Comparison of ENCODE assay signal across 18 mouse cellular contexts in the genomic region with DNA sequence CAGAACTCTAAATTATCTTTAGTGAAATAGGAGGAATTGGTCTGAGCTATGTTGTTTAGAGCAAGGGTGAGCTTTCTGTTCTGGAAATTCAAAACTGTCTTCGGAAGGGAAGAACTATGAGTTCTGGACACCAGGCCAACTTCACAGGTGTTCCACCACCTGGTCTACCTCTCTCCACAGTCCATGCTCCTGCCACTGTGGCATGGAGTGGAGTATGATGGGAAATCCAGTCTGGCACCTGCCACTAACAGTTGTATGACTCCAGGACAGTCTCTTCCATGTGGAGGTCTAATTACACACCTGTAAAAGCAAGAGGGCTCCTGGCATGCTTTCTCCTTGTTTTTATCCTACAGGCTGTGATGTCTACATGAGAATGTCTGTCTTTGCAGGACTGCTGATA.
DNase-seq lines count a peak whose midpoint lies in the region; ATAC-seq and TF ChIP-seq lines count a peak whose summit lies in the region.
"Had no signal": no experiment of that assay in that cellular context is flagged by ENCODE, and none has a peak within 500 bp of the region (broad histone marks: within the 10 kb centered on the region; RNA-seq: fewer than 3 reads in every experiment).

No protein-coding gene starts in this region.

- H3K36me3 ChIP-seq in forebrain, postnatal 0 days (ENCODE audit: insufficient read depth) = no peaks in the 10 kb centered on the region
- H3K36me3 ChIP-seq in heart, embryonic 11.5 days (ENCODE audit: control insufficient read depth, insufficient read depth, low read length) = no peaks in the 10 kb centered on the region
- H3K36me3 ChIP-seq: embryonic facial prominence, embryonic 12.5 days; heart, embryonic 13.5 days; hindbrain, embryonic 15.5 days; kidney, embryonic 15.5 days had no signal

- no peak for TF ChIP-seq CTCF in forebrain, postnatal 0 days (IDR thresholded peaks at IDR 0.05; ENCODE audit: low read depth)

- H3K27ac ChIP-seq in forebrain, postnatal 0 days (ENCODE audit: low read depth, low read length) = no peak overlapping the region
- no peak overlapping the region for H3K27ac ChIP-seq in heart, embryonic 11.5 days (ENCODE audit: low read depth, low read length)
- H3K27ac ChIP-seq: embryonic facial prominence, embryonic 12.5 days; heart, adult 2 months; heart, embryonic 13.5 days; hindbrain, embryonic 15.5 days; kidney, embryonic 15.5 days had no signal

- no peak overlapping the region for H3K4me2 ChIP-seq in forebrain, postnatal 0 days (ENCODE audit: low read depth)
- no peak overlapping the region for H3K4me2 ChIP-seq in heart, embryonic 11.5 days
- H3K4me2 ChIP-seq: embryonic facial prominence, embryonic 12.5 days; heart, embryonic 13.5 days; hindbrain, embryonic 15.5 days; kidney, embryonic 15.5 days had no signal

- H3K4me1 ChIP-seq in forebrain, postnatal 0 days (ENCODE audit: insufficient read depth) = no peaks in the 10 kb centered on the region; the same call in 1 of the 2 replicates
- H3K4me1 ChIP-seq in heart, embryonic 11.5 days (ENCODE audit: control insufficient read depth, insufficient read depth, low read length) = no peaks in the 10 kb centered on the region
- H3K4me1 ChIP-seq: embryonic facial prominence, embryonic 12.5 days; heart, embryonic 13.5 days; hindbrain, embryonic 15.5 days had no signal

- WGBS in forebrain, postnatal 0 days = 96% methylated on average over 1 of the region's 1 CpGs
- 65% methylated on average over 1 of the region's 1 CpGs for WGBS in heart, embryonic 11.5 days (ENCODE audit: insufficient replicate concordance)

- no peak overlapping the region for H3K4me3 ChIP-seq in forebrain, postnatal 0 days (ENCODE audit: low read depth, low read length)
- no peak overlapping the region for H3K4me3 ChIP-seq in heart, embryonic 11.5 days (ENCODE audit: low read depth, low read length)
- H3K4me3 ChIP-seq: embryonic facial prominence, embryonic 12.5 days; heart, adult 2 months; heart, embryonic 13.5 days; hindbrain, embryonic 15.5 days; kidney, embryonic 15.5 days had no signal

- H3K27me3 ChIP-seq in forebrain, postnatal 0 days (ENCODE audit: insufficient read depth, low read length) = no peaks in the 10 kb centered on the region
- H3K27me3 ChIP-seq in heart, embryonic 11.5 days (ENCODE audit: control insufficient read depth, insufficient read depth, low read length) = no peaks in the 10 kb centered on the region
- H3K27me3 ChIP-seq: embryonic facial prominence, embryonic 12.5 days; heart, embryonic 13.5 days; hindbrain, embryonic 15.5 days; kidney, embryonic 15.5 days had no signal

- H3K9ac ChIP-seq in forebrain, postnatal 0 days = no peak overlapping the region
- no peak overlapping the region for H3K9ac ChIP-seq in heart, embryonic 11.5 days (ENCODE audit: low read depth, low read length)
- H3K9ac ChIP-seq: embryonic facial prominence, embryonic 12.5 days; heart, embryonic 13.5 days; hindbrain, embryonic 15.5 days; kidney, embryonic 15.5 days had no signal

- ATAC-seq in forebrain, postnatal 0 days = no peak
- no peak for ATAC-seq in heart, embryonic 11.5 days (replicated peaks; ENCODE audit: insufficient number of reproducible peaks, low FRiP score, low TSS enrichment)
- ATAC-seq: forebrain, embryonic 14.5 days; intestine, embryonic 16.5 days had no signal

- peak; percentile 84 for DNase-seq in cerebellum, adult 11-12 months
- DNase-seq in cerebellum, adult 8-10 months = peak; percentile 36
- DNase-seq in cerebellum, postnatal 14 days = peak; percentile 38 to 47
- DNase-seq in forebrain, postnatal 0 days = no peak
- DNase-seq in gastrocnemius, adult 18-20 months (ENCODE audit: low spot score) = no peak
- DNase-seq: adrenal gland, adult 8-10 months; adrenal gland, postnatal 36 days; gastrocnemius, postnatal 14 days; heart, adult 2 months; heart, postnatal 36 days; kidney, adult 2 months had no signal

- H3K9me3 ChIP-seq in forebrain, postnatal 0 days (ENCODE audit: low read length) = no peaks in the 10 kb centered on the region
- H3K9me3 ChIP-seq in heart, embryonic 11.5 days (replicated peaks; ENCODE audit: control insufficient read depth, low read length) = no peaks in the 10 kb centered on the region
- H3K9me3 ChIP-seq: embryonic facial prominence, embryonic 12.5 days; heart, embryonic 13.5 days; hindbrain, embryonic 15.5 days; kidney, embryonic 15.5 days had no signal

Comparison
In these comparisons a context has a peak if more than half of its experiments do, and no peak if none do; other contexts are left out.
1. DNase-seq: peak in cerebellum, adult 11-12 months (single experiment), cerebellum, adult 8-10 months (single experiment) and cerebellum, postnatal 14 days (2 of 2); none in forebrain, postnatal 0 days (single experiment) and gastrocnemius, adult 18-20 months (single experiment).